Mouse (Mus musculus): ENCODE data around the gene Klra17.
"Not testable (repeated sequence)": the region's sequence is repeated elsewhere in the genome, so short reads cannot be mapped to it uniquely, and the experiment has no call there.

Gene Klra17

GRCm38 (mm10) chr6:129876549-129876948 is at the start of gene Klra17:
Klra17 (minus strand) TSS chr6:129876672.
- no peak for DNase-seq (ENCODE audit: low spot score)

GRCm38 (mm10) chr6:129917476-129917946 is 41.0 kb upstream of the Klra17 start, which contains the start of gene Klra5:
Klra5 (minus strand) TSS chr6:129917650.
- DNase-seq (ENCODE audit: low spot score), result not testable (repeated sequence)

GRCm38 (mm10) chr6:129916996-129917395 is 40.5 kb upstream of the Klra17 start:
- no peak for DNase-seq (ENCODE audit: low spot score)

GRCm38 (mm10) chr6:129882525-129882924 is 6.1 kb upstream of the Klra17 start:
- DNase-seq (ENCODE audit: low spot score), result no peak

GRCm38 (mm10) chr6:129862349-129862748 is 14.1 kb downstream of the Klra17 start, which contains the start of gene Gm17631:
Gm17631 (plus strand) TSS chr6:129862649.
- DNase-seq (ENCODE audit: low spot score), result not testable (repeated sequence)

GRCm38 (mm10) chr6:129825559-129825958 is 50.9 kb downstream of the Klra17 start:
- no peak for DNase-seq (ENCODE audit: low spot score)

GRCm38 (mm10) chr6:129824004-129824403 is 52.5 kb downstream of the Klra17 start:
- DNase-seq (ENCODE audit: low spot score), result no peak

GRCm38 (mm10) chr6:129817731-129818130 is 58.7 kb downstream of the Klra17 start:
- DNase-seq (ENCODE audit: low spot score), result no peak

- not testable (repeated sequence) for DNase-seq (ENCODE audit: low spot score)
These were observed 92.3 kb downstream of the Klra17 start, which contains the start of gene Gm156 for GRCm38 (mm10) chr6:129784170-129784569. Gm156 (minus strand) TSS chr6:129784270.

Measured in layer of hippocampus, adult 11-12 months (tissue).